Mouse (Mus musculus): ENCODE results near the gene Ovol3.
"Not testable (repeated sequence)": the region's sequence is repeated elsewhere in the genome, so short reads cannot be mapped to it uniquely, and the experiment has no call there.

The Ovol3 gene

GRCm38 (mm10) chr7:30222205-30222604, 13.3 kb downstream of the Ovol3 start:
- DNase-seq, result no peak

GRCm38 (mm10) chr7:30221433-30221832, 14.1 kb downstream of the Ovol3 start:
- no peak for DNase-seq

- DNase-seq, result peak; percentile 60
Measured at GRCm38 (mm10) chr7:30220008-30220356, 15.5 kb downstream of the Ovol3 start.

- peak; percentile 67 for DNase-seq
Measured at GRCm38 (mm10) chr7:30219293-30220007, 16.1 kb downstream of the Ovol3 start.

GRCm38 (mm10) chr7:30217277-30217676, 18.2 kb downstream of the Ovol3 start:
- DNase-seq, result no peak

- peak; percentile 76 for DNase-seq
Measured at GRCm38 (mm10) chr7:30216723-30217151, 18.8 kb downstream of the Ovol3 start.

- peak; percentile 29 for DNase-seq
Measured at GRCm38 (mm10) chr7:30215875-30216274, 19.6 kb downstream of the Ovol3 start.

GRCm38 (mm10) chr7:30213881-30214280, 21.6 kb downstream of the Ovol3 start:
- DNase-seq, result no peak

GRCm38 (mm10) chr7:30211025-30211424, 24.5 kb downstream of the Ovol3 start:
- no peak for DNase-seq

- DNase-seq, result not testable (repeated sequence)
Measured at GRCm38 (mm10) chr7:30206364-30206763, 29.2 kb downstream of the Ovol3 start.

- peak; percentile 69 for DNase-seq
Measured at GRCm38 (mm10) chr7:30205383-30205782, 30.1 kb downstream of the Ovol3 start.

- DNase-seq, result no peak
Measured at GRCm38 (mm10) chr7:30204380-30204779, 31.1 kb downstream of the Ovol3 start.

- no peak for DNase-seq
Measured at GRCm38 (mm10) chr7:30202895-30203690, 32.4 kb downstream of the Ovol3 start.

- not testable (repeated sequence) for DNase-seq
Measured at GRCm38 (mm10) chr7:30200661-30201060, 34.9 kb downstream of the Ovol3 start.

GRCm38 (mm10) chr7:30200200-30200599, 35.3 kb downstream of the Ovol3 start:
- no peak for DNase-seq

GRCm38 (mm10) chr7:30199498-30200139, 35.9 kb downstream of the Ovol3 start:
- no peak for DNase-seq

- peak; percentile 52 for DNase-seq
Measured at GRCm38 (mm10) chr7:30198481-30198971, 37.0 kb downstream of the Ovol3 start, which contains the start of gene Capns1. TSS of gene Capns1 (minus strand) at chr7:30198811.

GRCm38 (mm10) chr7:30197592-30198129, 37.9 kb downstream of the Ovol3 start:
- no peak for DNase-seq

- no peak for DNase-seq
Measured at GRCm38 (mm10) chr7:30196171-30196570, 39.4 kb downstream of the Ovol3 start.

- DNase-seq, result no peak
Measured at GRCm38 (mm10) chr7:30195461-30195860, 40.1 kb downstream of the Ovol3 start.

GRCm38 (mm10) chr7:30194884-30195283, 40.6 kb downstream of the Ovol3 start:
- DNase-seq, result peak; percentile 92

- DNase-seq, result peak; percentile 53
Measured at GRCm38 (mm10) chr7:30194101-30194831, 41.3 kb downstream of the Ovol3 start.
